Comparison of ENCODE assay signal across 31 mouse cellular contexts in genomic region chr1:190875089-190875488, GRCm38 (mm10). TPM values are rescaled to one million over a fixed set of nuclear protein-coding genes. Genes with fewer than 3 reads are reported as not detected.
DNase-seq lines count a peak whose midpoint lies in the region; ATAC-seq and TF ChIP-seq lines count a peak whose summit lies in the region.
"Had no signal": no experiment of that assay in that cellular context is flagged by ENCODE, and none has a peak within 500 bp of the region (broad histone marks: within the 10 kb centered on the region; RNA-seq: fewer than 3 reads in every experiment).

No protein-coding gene starts in this region.

- intact Hi-C loops in left cerebral cortex, postnatal 36 days (cut with DNase I): no loop called here

- H3K9ac ChIP-seq in MEL (ENCODE audit: control insufficient read depth, low read depth, low read length, poor library complexity, severe bottlenecking): no peak overlapping the region
- H3K9ac ChIP-seq: embryonic facial prominence, embryonic 13.5 days; forebrain, postnatal 0 days; heart, embryonic 15.5 days; hindbrain, embryonic 12.5 days; limb, embryonic 15.5 days; liver, embryonic 13.5 days; midbrain, embryonic 15.5 days had no signal

- no peaks in the 10 kb centered on the region for H3K79me2 ChIP-seq in MEL (ENCODE audit: control insufficient read depth, insufficient read depth, low read length, poor library complexity)

- no peak for TF ChIP-seq RAD21 in MEL (IDR thresholded peaks at IDR 0.05; ENCODE audit: low read depth, low read length)

- H3K36me3 ChIP-seq in MEL (ENCODE audit: control insufficient read depth in 1 of 2, insufficient read depth in 2 of 2, low read length in 2 of 2): peaks cover 2 to 9% of the 10 kb centered on the region in 2 experiments
- H3K36me3 ChIP-seq: liver, embryonic 13.5 days; midbrain, embryonic 15.5 days had no signal

- ATAC-seq in common myeloid progenitor, adult 5-6 weeks (replicated peaks; ENCODE audit: low read depth, poor library complexity, severe bottlenecking): 0 out of 2 replicates have a peak, but pooled peaks have one; percentile 27
- ATAC-seq in erythroid progenitor cell, adult 5-6 weeks (replicated peaks; ENCODE audit: low FRiP score, poor library complexity, severe bottlenecking): no peak
- ATAC-seq: forebrain, postnatal 0 days; hindbrain, postnatal 0 days; intestine, embryonic 16.5 days; lung, postnatal 0 days; midbrain, embryonic 15.5 days had no signal

- TF ChIP-seq EP300 in MEL (IDR thresholded peaks at IDR 0.05; ENCODE audit: low read depth in 1 of 2, low read length in 2 of 2): peak; percentile 59 to 65

- no peak overlapping the region for H3K4me3 ChIP-seq in MEL (ENCODE audit: control insufficient read depth in 1 of 2, insufficient read depth in 1 of 2, low read depth in 2 of 2, low read length in 2 of 2)
- H3K4me3 ChIP-seq: embryonic facial prominence, embryonic 13.5 days; heart, embryonic 10.5 days; heart, embryonic 15.5 days; hindbrain, embryonic 12.5 days; limb, embryonic 10.5 days; limb, embryonic 15.5 days; liver, embryonic 13.5 days; midbrain, embryonic 10.5 days; midbrain, embryonic 15.5 days had no signal

- no peaks in the 10 kb centered on the region for H3K9me3 ChIP-seq in MEL (replicated peaks; ENCODE audit: insufficient read depth, low read length)
- H3K9me3 ChIP-seq: embryonic facial prominence, embryonic 13.5 days; heart, embryonic 10.5 days; heart, embryonic 15.5 days; hindbrain, embryonic 12.5 days; limb, embryonic 10.5 days; limb, embryonic 15.5 days; liver, embryonic 13.5 days; midbrain, embryonic 10.5 days; midbrain, embryonic 15.5 days had no signal

- peak; percentile 10 for DNase-seq in CD4-positive, CD25-positive, alpha-beta regulatory T cell, adult 2 months (ENCODE audit: low read depth, low spot score)
- DNase-seq in MEL (ENCODE audit: low read depth, low spot score): peak; percentile 72
- DNase-seq in kidney, postnatal 25 days: no peak
- DNase-seq in heart, adult 8-10 months (ENCODE audit: low spot score): no peak
- DNase-seq in left cerebral cortex, postnatal 36 days (ENCODE audit: low spot score in 2 of 2): no peak
- DNase-seq: adrenal gland, postnatal 25 days; B cell, adult 2 months; cerebellum, adult 11-12 months; cerebellum, adult 9-11 months; forebrain, postnatal 0 days; heart, postnatal 36 days; kidney, adult 8-10 months; liver, embryonic 13.5 days; lung, adult 18-20 months; right cerebral cortex, postnatal 4 days; thymus, postnatal 4 days had no signal

- no peaks in the 10 kb centered on the region for H3K27me3 ChIP-seq in MEL (ENCODE audit: control insufficient read depth in 1 of 2, insufficient read depth in 2 of 2, low read length in 2 of 2)
- H3K27me3 ChIP-seq: embryonic facial prominence, embryonic 13.5 days; heart, embryonic 15.5 days; hindbrain, embryonic 12.5 days; limb, embryonic 15.5 days; liver, embryonic 13.5 days; midbrain, embryonic 15.5 days had no signal

- peaks cover 4 to 11% of the 10 kb centered on the region in 2 experiments; a peak in 3 of 4 replicates for H3K4me1 ChIP-seq in MEL (ENCODE audit: control insufficient read depth in 1 of 2, insufficient read depth in 2 of 2, low read length in 2 of 2)
- H3K4me1 ChIP-seq: embryonic facial prominence, embryonic 13.5 days; heart, embryonic 15.5 days; hindbrain, embryonic 12.5 days; limb, embryonic 10.5 days; limb, embryonic 15.5 days; midbrain, embryonic 10.5 days; midbrain, embryonic 15.5 days had no signal

- H3K27ac ChIP-seq in MEL (ENCODE audit: control insufficient read depth, low read depth, low read length): peak overlapping the region; percentile 2; the same call in 1 of the 2 replicates
- H3K27ac ChIP-seq: heart, embryonic 10.5 days; heart, embryonic 15.5 days; hindbrain, embryonic 12.5 days; hindbrain, postnatal 0 days; kidney, postnatal 0 days; limb, embryonic 10.5 days; limb, embryonic 15.5 days; liver, embryonic 13.5 days; macrophage; midbrain, embryonic 10.5 days; midbrain, embryonic 15.5 days had no signal

- no peak for TF ChIP-seq CTCF in MEL (IDR thresholded peaks at IDR 0.05 in 2 of 3, conservative IDR thresholded peaks at IDR 0.05 in 1 of 3; ENCODE audit: control insufficient read depth in 1 of 3, insufficient read depth in 1 of 3, low read depth in 2 of 3, low read length in 3 of 3, poor library complexity in 1 of 3, severe bottlenecking in 1 of 3)

- TF ChIP-seq POLR2A in MEL (IDR thresholded peaks at IDR 0.05; ENCODE audit: control insufficient read depth in 1 of 2, insufficient read depth in 1 of 2, low read depth in 1 of 2, low read length in 2 of 2, poor library complexity in 1 of 2): no peak

TF ChIP-seq in MEL, 35 proteins besides CTCF, POLR2A, EP300 and RAD21:
- no peak for TF ChIP-seq JUND (IDR thresholded peaks at IDR 0.05; ENCODE audit: low read depth, low read length)
- peak; percentile 51; the same call in 1 of the 2 replicates for TF ChIP-seq MXI1 (IDR thresholded peaks at IDR 0.05; ENCODE audit: low read depth, low read length)
- TF ChIP-seq GATA1 (IDR thresholded peaks at IDR 0.05; ENCODE audit: low read depth, low read length): peak; percentile 49; the same call in 1 of the 2 replicates
- no peak for TF ChIP-seq ZC3H11A (IDR thresholded peaks at IDR 0.05; ENCODE audit: low read depth, low read length)
- TF ChIP-seq MAX (IDR thresholded peaks at IDR 0.05; ENCODE audit: low read length): peak; percentile 65
- no peak for TF ChIP-seq UBTF (IDR thresholded peaks at IDR 0.05; ENCODE audit: borderline replicate concordance, insufficient read depth, low read depth, low read length)
- TF ChIP-seq ETS1 (IDR thresholded peaks at IDR 0.05; ENCODE audit: low read depth, low read length): peak; percentile 61
- no peak for TF ChIP-seq E2F4 (IDR thresholded peaks at IDR 0.05; ENCODE audit: borderline replicate concordance, low read depth, low read length)
- 0 out of 2 replicates have a peak, but pooled peaks have one; percentile 29 for TF ChIP-seq TAL1 (IDR thresholded peaks at IDR 0.05; ENCODE audit: low read length)
- TF ChIP-seq TBP (IDR thresholded peaks at IDR 0.05; ENCODE audit: low read depth, low read length): no peak
- TF ChIP-seq MYC (IDR thresholded peaks at IDR 0.05; ENCODE audit: low read depth, low read length): peak; percentile 88
- no peak for TF ChIP-seq POLR2AphosphoS2 (IDR thresholded peaks at IDR 0.05; ENCODE audit: low read length)
TF ChIP-seq in MEL: peak in this region for 6.

RNA-seq across cellular contexts. Expression of gene Rps6kc1, which starts 36.5 kb away (rescaled TPM):
- 19.3 and 26.2 TPM in 2 replicates for total RNA-seq in MEL (2012; rRNA removed)
- 10 to 100 TPM in 1 of 2 experiments, not detected in 1; 26.5 TPM for polyA plus RNA-seq in MEL (2012; ENCODE audit: insufficient read depth in 1 of 2, insufficient read length in 2 of 2, low read depth in 1 of 2, low replicate concordance in 2 of 2, missing spikeins in 1 of 2)
- total RNA-seq in common myeloid progenitor, adult 5-6 weeks (2017): 16.7 and 21.1 TPM in 2 replicates
- total RNA-seq in erythroid progenitor cell, adult 5-6 weeks (2015; ENCODE audit: low replicate concordance): 1.7 and 3.6 TPM in 2 replicates
- total RNA-seq in erythroid progenitor cell, adult 5-6 weeks (2017; ENCODE audit: low replicate concordance): 3.8 and 5.5 TPM in 2 replicates
- total RNA-seq in heart, adult 8-10 months (2022): 10 to 100 TPM; 14.2 to 18.5 (median 17.0) TPM
- 100 to 1,000 TPM; 108 to 116 TPM for total RNA-seq in left cerebral cortex, postnatal 36 days (2021)

RNA-seq across cellular contexts. Expression of gene Angel2, which starts 49.8 kb away (rescaled TPM):
- 25.1 TPM in 2 replicates for total RNA-seq in MEL (2012; rRNA removed)
- 10 to 100 TPM in 1 of 2 experiments, not detected in 1; 33.7 TPM for polyA plus RNA-seq in MEL (2012; ENCODE audit: insufficient read depth in 1 of 2, insufficient read length in 2 of 2, low read depth in 1 of 2, low replicate concordance in 2 of 2, missing spikeins in 1 of 2)
- total RNA-seq in common myeloid progenitor, adult 5-6 weeks (2017): 44.6 and 64.5 TPM in 2 replicates
- total RNA-seq in erythroid progenitor cell, adult 5-6 weeks (2015; ENCODE audit: low replicate concordance): 10.5 and 11.5 TPM in 2 replicates
- total RNA-seq in erythroid progenitor cell, adult 5-6 weeks (2017; ENCODE audit: low replicate concordance): 12.9 and 23.6 TPM in 2 replicates
- 10 to 100 TPM; 24.0 to 30.2 (median 26.4) TPM for total RNA-seq in heart, adult 8-10 months (2022)
- 10 to 100 TPM; 52.6 to 58.6 TPM for total RNA-seq in left cerebral cortex, postnatal 36 days (2021)

Comparison
In these comparisons a context has a peak if more than half of its experiments do, and no peak if none do; other contexts are left out.
1. DNase-seq: peak in CD4-positive, CD25-positive, alpha-beta regulatory T cell, adult 2 months (single experiment) and MEL (single experiment); none in kidney, postnatal 25 days (0 of 2), heart, adult 8-10 months (single experiment) and left cerebral cortex, postnatal 36 days (0 of 2).